Mouse (Mus musculus) midbrain, embryonic 15.5 days (tissue): Measurements from ENCODE around the gene Nipal1. TPM values are rescaled to one million over a fixed set of nuclear protein-coding genes. Genes with fewer than 3 reads are reported as not detected.

ENCODE experiments used
- ATAC-seq: fragments of 200-750 bp; cut with Nextera tagmentation; replicated peaks from 2 replicates; pipeline ENCODE4 v1.8.0; 2017; ENCODE audit warnings: moderate TSS enrichment
- H3K27ac ChIP-seq: fragments of 300-500 bp; sonication (generic); 2 replicates; pipeline ENCODE4 v1.5.1; 2015; ENCODE audit warnings: mild to moderate bottlenecking, inconsistent platforms
- H3K27me3 ChIP-seq: fragments of 300-500 bp; sonication (generic); replicated peaks from 2 replicates; pipeline ENCODE4 v1.6.1; 2015; ENCODE audit warnings: inconsistent platforms
- H3K36me3 ChIP-seq: fragments of 300-500 bp; sonication (generic); replicated peaks from 2 replicates; pipeline ENCODE4 v1.6.1; 2015; ENCODE audit warnings: inconsistent platforms
- H3K4me1 ChIP-seq: fragments of 300-500 bp; sonication (generic); 2 replicates; pipeline ENCODE4 v1.6.1; 2015; ENCODE audit warnings: inconsistent platforms
- H3K4me2 ChIP-seq: fragments of 300-500 bp; sonication (generic); 2 replicates; pipeline ENCODE4 v1.6.1; 2015; ENCODE audit warnings: inconsistent platforms, mild to moderate bottlenecking, moderate library complexity
- H3K4me3 ChIP-seq: fragments of 300-500 bp; sonication (generic); 2 replicates; pipeline ENCODE4 v1.5.1; 2015; ENCODE audit warnings: mild to moderate bottlenecking, inconsistent platforms
- H3K9ac ChIP-seq: fragments of 300-500 bp; sonication (generic); 2 replicates; pipeline ENCODE4 v1.6.1; 2015; ENCODE audit warnings: mild to moderate bottlenecking, inconsistent platforms
- H3K9me3 ChIP-seq: fragments of 300-500 bp; sonication (generic); 2 replicates; pipeline ENCODE4 v1.6.1; 2016; ENCODE audit warnings: inconsistent platforms
- WGBS: fragments of 180-500 bp; shearing (Covaris S2); methylation state at CpG from one replicate; pipeline ENCODE4 v1.1.7; 2015; ENCODE audit warnings: mixed read lengths; 5-methylcytosine and 5-hydroxymethylcytosine counted together
- polyA plus RNA-seq: library from polyadenylated mRNA; unstranded; fragments of >200 nt; fragmentation: Nextera tagmentation; extraction: Ambion mirVana; gene quantifications from 2 replicates; pipeline ENCODE4 v1.2.1, GENCODE M21; 2015

Nipal1 gene
- 0.93 and 1.6 TPM in 2 replicates for polyA plus RNA-seq

DNA sequence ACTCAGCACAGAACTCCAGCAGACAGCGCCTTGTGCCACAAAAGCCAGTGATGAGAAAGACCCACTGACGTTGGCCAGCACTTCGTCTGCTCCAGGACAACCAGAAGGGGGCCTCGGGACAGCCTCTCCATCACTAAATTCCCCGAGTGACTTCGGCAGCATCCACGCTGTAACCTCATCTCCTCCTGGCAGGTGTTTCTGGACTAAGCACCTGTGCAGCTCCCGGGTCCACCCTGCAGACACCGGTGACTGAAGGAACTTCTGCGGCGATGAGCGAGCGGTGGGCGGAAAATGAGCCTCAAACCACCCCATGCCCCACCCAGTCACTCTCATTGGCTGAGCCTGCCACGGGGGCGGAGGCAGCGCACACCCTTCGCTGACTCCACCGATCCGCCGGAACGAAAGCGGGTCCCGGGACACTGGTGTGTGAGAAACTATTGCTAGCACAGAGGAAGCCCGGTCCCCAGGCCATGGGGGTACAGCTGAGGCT is at the start of gene Nipal1:
Gene Nipal1, plus strand, starts transcription at position 378 of the 490 bp plus-strand sequence.
- Histone ChIP-seq H3K9ac (peak within 1 kb of the TSS; percentile 33; the same call in 1 of the 2 replicates), H3K4me2 (peak within 1 kb of the TSS; percentile 98), H3K4me3 (peak within 1 kb of the TSS; percentile 49), H3K4me1 (peaks cover 13% of the 10 kb centered on the region), H3K36me3 (no peaks in the 10 kb centered on the region), H3K9me3 (no peaks in the 10 kb centered on the region), H3K27ac (no peak within 1 kb of the TSS), H3K27me3 (peaks cover 26% of the 10 kb centered on the region)
- ATAC-seq: peak; percentile 95
- under 1% methylated on average over 25 of the region's 25 CpGs for WGBS

DNA sequence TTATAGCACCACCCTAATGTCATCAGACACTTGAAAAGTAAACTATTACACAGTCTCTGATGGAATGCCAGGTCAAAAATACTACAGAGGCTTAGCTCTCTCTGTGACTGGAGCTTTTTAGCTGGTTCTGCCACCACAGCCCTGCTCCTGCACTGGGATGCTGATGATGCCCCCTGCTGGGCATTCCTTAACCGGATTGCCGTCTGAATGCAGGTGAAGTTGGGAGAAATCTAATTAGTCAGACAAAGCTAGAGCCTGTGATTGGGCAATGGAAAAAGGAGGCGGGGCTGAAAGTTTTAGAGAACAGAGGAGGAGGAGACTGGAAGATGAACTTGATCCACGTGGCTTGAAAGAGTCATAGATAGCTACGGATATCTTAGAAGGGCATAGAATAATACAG is 46.6 kb upstream of the Nipal1 start:
- Histone ChIP-seq H3K27ac (no peak overlapping the region), H3K36me3 (no peaks in the 10 kb centered on the region), H3K9me3 (no peaks in the 10 kb centered on the region), H3K27me3 (no peaks in the 10 kb centered on the region), H3K4me2 (no peak overlapping the region), H3K4me1 (no peaks in the 10 kb centered on the region), H3K4me3 (no peak overlapping the region), H3K9ac (no peak overlapping the region)
- WGBS: 12% methylated on average over 5 of the region's 5 CpGs
- no peak for ATAC-seq

DNA sequence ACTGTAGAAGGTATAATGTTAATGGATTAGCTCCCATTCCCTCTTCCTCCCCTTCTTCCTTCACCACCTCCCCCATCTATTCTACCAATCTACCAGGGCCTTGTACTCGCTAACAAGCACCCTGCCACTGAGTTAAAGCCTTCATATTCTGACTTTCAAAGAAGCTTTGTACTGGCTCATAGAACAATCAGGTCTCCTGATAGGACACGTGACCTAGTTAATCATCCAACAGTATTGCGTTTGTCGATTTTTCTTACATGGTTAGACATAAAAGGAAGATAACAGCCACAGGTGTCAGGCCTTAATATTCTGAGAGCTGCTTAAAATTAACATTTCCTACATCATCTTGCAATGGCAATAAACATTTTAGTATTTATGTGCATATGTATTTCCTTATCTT is 44.5 kb upstream of the Nipal1 start:
- no peak overlapping the region for H3K4me2 ChIP-seq
- no peaks in the 10 kb centered on the region for H3K4me1 ChIP-seq
- H3K36me3 ChIP-seq: no peaks in the 10 kb centered on the region
- ATAC-seq: no peak
- H3K4me3 ChIP-seq: no peak overlapping the region
- H3K27me3 ChIP-seq: no peaks in the 10 kb centered on the region
- WGBS: 87% methylated on average over 4 of the region's 4 CpGs
- no peak overlapping the region for H3K9ac ChIP-seq
- no peaks in the 10 kb centered on the region for H3K9me3 ChIP-seq
- H3K27ac ChIP-seq: no peak overlapping the region

DNA sequence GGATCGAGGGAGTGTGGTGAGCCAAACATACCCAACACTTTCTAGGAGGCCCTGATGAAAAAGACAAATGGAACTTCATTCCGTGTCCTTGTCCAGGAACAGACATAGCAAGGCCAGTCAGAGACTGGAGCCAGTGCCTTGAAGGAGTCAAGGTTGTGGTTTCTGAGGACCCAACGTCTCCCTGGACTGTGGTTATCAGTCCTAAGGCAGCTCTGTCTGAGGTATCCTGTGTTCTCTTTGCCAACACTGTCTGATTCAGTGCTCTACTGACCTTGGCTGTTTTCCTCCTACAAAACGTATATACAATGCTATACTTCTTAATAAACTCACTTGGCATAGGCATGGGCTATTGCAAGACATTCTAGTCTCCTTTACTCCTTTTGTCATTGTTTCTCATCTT is 30.2 kb upstream of the Nipal1 start:
- 80% methylated on average over 4 of the region's 4 CpGs for WGBS

DNA sequence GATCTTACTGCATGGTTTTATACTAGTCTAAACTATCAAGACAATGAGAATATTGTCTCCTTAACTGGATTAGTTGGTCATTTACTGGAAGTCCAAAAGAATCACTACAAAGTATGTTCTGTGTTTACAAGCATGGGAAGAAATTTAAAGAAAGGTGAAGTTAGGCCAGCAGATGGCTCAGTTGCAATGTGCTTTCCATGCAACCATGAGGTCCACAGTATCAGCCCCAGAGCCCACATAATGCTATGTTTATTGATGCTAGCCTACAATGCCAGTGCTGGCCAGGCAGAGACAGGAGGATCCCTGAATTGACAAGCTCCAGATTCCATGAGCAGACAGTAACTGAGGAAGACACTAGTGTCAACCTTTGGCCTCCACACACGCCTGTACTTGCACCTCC is 26.6 kb upstream of the Nipal1 start:
- H3K9me3 ChIP-seq: no peaks in the 10 kb centered on the region
- no peak overlapping the region for H3K27ac ChIP-seq
- no peak overlapping the region for H3K4me2 ChIP-seq
- no peaks in the 10 kb centered on the region for H3K27me3 ChIP-seq
- ATAC-seq: no peak
- H3K9ac ChIP-seq: no peak overlapping the region
- H3K4me1 ChIP-seq: no peaks in the 10 kb centered on the region
- H3K4me3 ChIP-seq: no peak overlapping the region
- no peaks in the 10 kb centered on the region for H3K36me3 ChIP-seq
- 93% methylated on average over 1 of the region's 1 CpGs for WGBS

More for the DNA sequence above, 30.2 kb upstream of the Nipal1 start:
- Histone ChIP-seq H3K9ac (no peak overlapping the region), H3K4me1 (no peaks in the 10 kb centered on the region), H3K27ac (no peak overlapping the region), H3K4me3 (no peak overlapping the region), H3K36me3 (no peaks in the 10 kb centered on the region), H3K9me3 (no peaks in the 10 kb centered on the region), H3K4me2 (no peak overlapping the region), H3K27me3 (no peaks in the 10 kb centered on the region)
- no peak for ATAC-seq

DNA sequence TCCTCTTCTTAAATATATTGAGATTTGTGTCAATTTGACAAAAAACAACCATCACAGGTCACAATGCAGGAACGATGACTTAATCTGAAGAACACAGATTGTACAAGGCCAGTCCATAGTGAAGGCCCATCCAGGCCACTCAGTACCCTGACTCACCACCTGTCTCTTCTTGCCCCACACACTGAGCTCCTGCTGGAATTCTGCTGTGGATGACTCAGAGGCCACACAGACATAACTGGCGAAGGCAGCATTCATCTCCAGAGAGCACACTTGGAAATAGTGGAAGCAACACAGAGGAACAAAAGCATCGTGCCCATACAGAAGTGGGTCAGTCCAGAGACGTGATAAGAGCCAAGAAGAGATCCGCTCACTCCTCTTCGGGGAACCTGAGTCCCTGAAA is 17.6 kb upstream of the Nipal1 start:
- Histone ChIP-seq H3K4me1 (no peaks in the 10 kb centered on the region), H3K36me3 (no peaks in the 10 kb centered on the region), H3K9ac (no peak overlapping the region), H3K27me3 (no peaks in the 10 kb centered on the region), H3K4me2 (no peak overlapping the region), H3K27ac (no peak overlapping the region), H3K4me3 (no peak overlapping the region), H3K9me3 (no peaks in the 10 kb centered on the region)
- ATAC-seq: no peak
- WGBS: 91% methylated on average over 6 of the region's 6 CpGs

DNA sequence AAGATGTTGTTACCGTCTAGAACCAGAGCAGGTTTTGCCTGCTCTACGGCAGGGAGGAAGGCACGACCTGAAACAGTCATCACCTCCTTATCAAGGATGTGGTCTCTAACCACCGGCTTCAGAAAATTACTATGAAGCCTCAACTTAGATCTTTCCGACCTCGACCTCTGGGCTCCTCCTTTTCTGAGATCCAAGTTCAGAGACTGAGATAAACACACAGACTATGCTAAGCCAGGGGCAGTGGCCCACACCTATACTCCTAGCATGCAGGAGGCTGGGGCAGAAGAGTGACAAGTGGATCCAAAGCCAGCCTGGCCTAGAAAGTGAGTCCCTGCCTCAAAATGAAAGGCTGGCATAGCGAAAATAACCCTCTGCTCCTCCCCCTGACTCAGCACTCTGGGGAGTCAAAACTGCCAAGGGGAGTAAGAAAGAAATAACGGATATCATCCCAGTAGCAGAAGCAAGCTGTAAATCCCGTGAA is 12.8 kb upstream of the Nipal1 start:
- Histone ChIP-seq H3K36me3 (no peaks in the 10 kb centered on the region), H3K9ac (no peak overlapping the region), H3K27ac (no peak overlapping the region), H3K4me2 (no peak overlapping the region), H3K4me1 (no peaks in the 10 kb centered on the region), H3K4me3 (no peak overlapping the region), H3K9me3 (no peaks in the 10 kb centered on the region), H3K27me3 (no peaks in the 10 kb centered on the region)
- no peak for ATAC-seq
- WGBS: 89% methylated on average over 9 of the region's 9 CpGs

DNA sequence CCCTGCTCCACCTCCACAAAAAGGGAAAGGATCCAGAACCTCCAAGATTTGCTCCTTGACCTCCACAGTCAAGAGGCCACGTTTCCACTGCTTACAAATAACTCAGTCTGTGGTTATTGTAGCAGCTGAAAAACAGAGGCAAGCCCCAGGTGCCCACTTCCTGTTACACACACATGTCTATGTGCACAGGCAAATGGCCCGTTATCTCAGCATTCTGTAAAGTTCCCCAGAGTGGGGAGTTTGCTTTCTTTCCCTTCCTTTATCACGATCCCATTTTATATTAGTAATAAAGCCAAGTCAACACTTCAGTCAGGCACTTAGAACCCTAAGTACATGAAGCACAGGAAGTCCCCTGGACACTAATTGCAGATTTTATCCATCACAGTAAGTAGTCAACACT is 11.5 kb upstream of the Nipal1 start:
- Histone ChIP-seq H3K4me1 (no peaks in the 10 kb centered on the region), H3K27ac (no peak overlapping the region), H3K9ac (no peak overlapping the region), H3K4me2 (no peak overlapping the region), H3K27me3 (no peaks in the 10 kb centered on the region), H3K9me3 (no peaks in the 10 kb centered on the region), H3K4me3 (no peak overlapping the region), H3K36me3 (no peaks in the 10 kb centered on the region)
- ATAC-seq: no peak
- 79% methylated on average over 3 of the region's 3 CpGs for WGBS

DNA sequence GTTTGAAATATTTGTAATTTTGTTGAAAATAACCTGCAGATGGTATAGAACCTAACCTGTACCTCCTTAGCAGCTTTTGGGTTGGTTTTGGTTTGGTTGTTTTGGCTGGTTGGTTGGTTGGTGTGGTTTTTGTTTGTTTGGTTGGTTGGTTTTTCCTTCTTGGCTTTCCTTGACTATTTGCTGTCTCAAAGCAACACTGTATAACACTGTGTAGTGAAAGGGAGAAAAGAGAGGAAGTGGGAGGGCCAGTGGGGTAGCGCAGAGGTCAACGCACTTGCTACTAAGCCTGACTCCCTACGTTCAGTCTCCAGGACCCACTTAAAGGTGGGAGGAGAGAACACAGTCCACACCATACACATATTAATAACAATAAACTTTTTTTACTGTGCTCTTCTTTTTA is 11.0 kb upstream of the Nipal1 start:
- ATAC-seq: no peak
- Histone ChIP-seq H3K9ac (no peak overlapping the region), H3K9me3 (no peaks in the 10 kb centered on the region), H3K36me3 (no peaks in the 10 kb centered on the region), H3K4me2 (no peak overlapping the region), H3K27me3 (no peaks in the 10 kb centered on the region), H3K4me3 (no peak overlapping the region), H3K27ac (no peak overlapping the region), H3K4me1 (no peaks in the 10 kb centered on the region)
- WGBS: 85% methylated on average over 3 of the region's 3 CpGs

DNA sequence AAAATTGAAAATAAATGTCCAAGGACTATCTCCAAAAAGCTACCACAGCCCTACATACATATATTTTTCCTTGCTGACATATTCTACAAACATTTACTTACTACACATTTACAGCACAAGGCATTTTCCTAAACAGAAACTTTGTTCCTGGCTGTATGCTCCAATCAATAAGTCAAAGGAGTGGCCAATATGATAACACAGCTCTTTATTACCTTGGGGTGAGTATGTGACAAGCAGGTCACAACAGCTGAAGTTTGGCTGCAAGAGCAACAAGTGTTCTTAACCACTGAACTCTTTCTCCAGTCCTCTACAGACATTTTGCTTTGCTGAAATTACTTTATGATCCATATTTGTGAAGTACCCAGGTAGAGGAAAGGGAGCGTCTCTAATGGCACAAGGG is 7.5 kb upstream of the Nipal1 start:
- 98% methylated on average over 1 of the region's 1 CpGs for WGBS
- Histone ChIP-seq H3K4me3 (no peak overlapping the region), H3K4me1 (no peaks in the 10 kb centered on the region), H3K9ac (no peak overlapping the region), H3K27ac (no peak overlapping the region), H3K36me3 (no peaks in the 10 kb centered on the region), H3K27me3 (no peaks in the 10 kb centered on the region), H3K4me2 (no peak overlapping the region), H3K9me3 (no peaks in the 10 kb centered on the region)
- no peak for ATAC-seq

DNA sequence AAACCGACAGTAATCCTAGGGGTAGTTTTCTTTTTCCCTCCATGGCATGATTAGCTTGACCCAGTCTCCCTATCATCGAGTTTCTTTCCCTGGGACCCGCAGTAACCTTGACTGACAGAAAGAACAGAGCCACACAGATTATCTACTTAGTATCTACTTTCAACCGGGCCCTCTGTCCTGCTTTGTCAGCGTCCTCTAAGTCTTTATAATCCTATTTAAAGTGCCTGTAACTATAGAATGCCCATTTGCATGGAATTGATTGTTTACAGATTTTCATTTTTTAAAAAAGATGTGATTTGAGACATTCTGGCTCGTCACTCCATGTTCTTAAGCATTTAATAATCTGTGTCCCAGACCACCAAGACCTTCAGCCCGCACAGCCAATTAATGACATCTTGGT is 3.9 kb upstream of the Nipal1 start:
- no peak for ATAC-seq
- no peaks in the 10 kb centered on the region for H3K9me3 ChIP-seq
- H3K9ac ChIP-seq: no peak overlapping the region
- H3K4me2 ChIP-seq: no peak overlapping the region
- H3K4me3 ChIP-seq: no peak overlapping the region
- peaks cover 13% of the 10 kb centered on the region for H3K4me1 ChIP-seq
- H3K27ac ChIP-seq: no peak overlapping the region
- 41% methylated on average over 7 of the region's 7 CpGs for whole genome bisulfite sequencing
- H3K27me3 ChIP-seq: peaks cover 21% of the 10 kb centered on the region
- no peaks in the 10 kb centered on the region for H3K36me3 ChIP-seq

DNA sequence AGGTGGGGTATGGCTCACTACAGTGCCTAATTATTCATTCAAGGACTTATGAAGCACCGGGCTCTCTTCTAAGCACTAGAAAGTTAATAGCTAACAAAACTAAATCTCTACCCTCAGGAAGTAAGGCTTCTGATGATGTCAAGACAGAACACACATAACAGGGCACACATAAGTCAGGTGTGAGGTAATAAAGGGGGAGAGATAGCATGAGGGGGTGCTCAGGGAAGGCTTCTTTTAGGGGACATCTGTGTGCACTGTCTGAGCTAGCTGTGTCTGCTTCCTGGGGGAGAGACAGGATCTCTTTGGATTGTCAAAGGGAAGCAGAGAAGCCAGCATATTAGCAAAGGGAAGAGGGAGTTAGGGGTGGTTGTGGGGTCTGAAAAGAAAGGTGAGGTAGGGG is 3.4 kb upstream of the Nipal1 start, which contains the start of gene Cnga1:
Gene Cnga1, minus strand, starts transcription at position 101 of the 400 bp plus-strand sequence.
- H3K9ac ChIP-seq: no peak within 1 kb of the TSS
- H3K4me2 ChIP-seq: no peak within 1 kb of the TSS
- ATAC-seq: no peak

DNA sequence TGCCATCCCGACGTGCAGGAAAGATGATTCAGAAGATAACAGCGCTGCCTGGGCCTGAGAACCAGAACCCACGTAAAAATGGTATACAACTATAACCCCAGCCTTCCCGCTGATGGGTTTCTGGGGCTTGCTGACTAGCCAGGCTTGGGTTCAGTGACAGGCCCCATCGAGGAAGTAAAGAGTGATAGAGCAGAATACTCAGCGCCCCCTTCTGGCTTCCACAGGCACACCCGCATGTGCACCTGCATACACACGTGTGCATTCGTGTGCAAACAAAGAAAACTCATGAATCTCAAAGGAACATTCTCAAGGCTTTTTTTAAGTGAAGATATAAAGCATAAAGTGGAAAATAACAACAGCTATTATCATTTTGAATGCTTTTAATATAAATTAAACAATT is 1.5 kb upstream of the Nipal1 start:
- 40% methylated on average over 10 of the region's 10 CpGs for WGBS

More for the DNA sequence above, 3.4 kb upstream of the Nipal1 start, which contains the start of gene Cnga1:
- Histone ChIP-seq H3K27ac (no peak within 1 kb of the TSS), H3K4me3 (no peak within 1 kb of the TSS), H3K36me3 (no peaks in the 10 kb centered on the region), H3K4me1 (peaks cover 13% of the 10 kb centered on the region), H3K27me3 (peaks cover 24% of the 10 kb centered on the region), H3K9me3 (no peaks in the 10 kb centered on the region)
- WGBS: 71% methylated on average over 1 of the region's 1 CpGs

More for the DNA sequence above, 1.5 kb upstream of the Nipal1 start:
- H3K36me3 ChIP-seq: no peaks in the 10 kb centered on the region
- H3K4me2 ChIP-seq: no peak overlapping the region
- H3K27ac ChIP-seq: no peak overlapping the region
- H3K27me3 ChIP-seq: peaks cover 26% of the 10 kb centered on the region
- no peaks in the 10 kb centered on the region for H3K9me3 ChIP-seq
- no peak overlapping the region for H3K9ac ChIP-seq
- peaks cover 13% of the 10 kb centered on the region for H3K4me1 ChIP-seq
- ATAC-seq: no peak
- no peak overlapping the region for H3K4me3 ChIP-seq
